Mouse (Mus musculus): ENCODE data around the gene Car6. TPM values are rescaled to one million over a fixed set of nuclear protein-coding genes. Genes with fewer than 3 reads are reported as not detected.

Gene Car6
- polyA plus RNA-seq, 1 experiment = 0.07 TPM

DNA sequence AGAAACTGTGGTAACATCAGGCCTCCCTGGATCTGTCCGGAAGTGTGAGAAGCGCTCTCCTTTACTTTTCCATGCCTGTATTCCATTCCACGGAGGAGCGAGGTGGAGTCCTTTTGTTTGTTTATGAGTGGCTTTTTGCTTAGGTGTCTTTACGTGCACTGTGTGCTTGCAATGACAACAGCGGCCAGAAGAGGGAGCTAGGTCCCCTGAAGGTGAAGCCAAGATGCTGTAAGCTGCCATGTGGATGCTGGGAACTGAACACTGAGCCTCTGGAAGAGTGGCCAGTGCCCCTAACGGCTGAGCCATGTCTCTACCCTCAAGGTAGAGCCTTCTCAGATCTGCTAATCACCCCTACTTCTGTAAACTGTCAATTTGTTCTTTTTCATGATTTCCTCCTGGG is 19.8 kb downstream of the Car6 start:
- DNase-seq (ENCODE audit: low read depth) = no peak

DNA sequence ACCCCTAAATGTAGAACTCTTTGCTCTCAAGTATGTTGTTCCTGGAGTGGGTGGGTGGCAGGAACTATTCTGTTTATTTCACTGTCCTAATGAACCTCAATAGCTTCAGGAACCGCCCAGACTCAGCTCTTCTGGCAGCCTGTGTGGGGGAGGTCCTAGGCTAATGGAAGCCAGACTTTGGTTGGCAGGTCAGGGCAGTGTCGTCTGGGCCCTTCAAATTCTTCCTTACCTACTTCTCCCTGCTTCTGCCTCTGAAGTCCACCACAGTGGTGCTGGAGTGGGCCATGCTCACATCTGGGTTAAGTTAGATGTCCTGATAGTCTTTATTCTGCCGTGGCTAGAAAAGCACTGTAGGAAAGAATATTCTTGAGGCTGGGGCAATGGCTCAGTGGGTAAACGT is 23.0 kb downstream of the Car6 start:
- no peak for DNase-seq (ENCODE audit: low read depth)

DNA sequence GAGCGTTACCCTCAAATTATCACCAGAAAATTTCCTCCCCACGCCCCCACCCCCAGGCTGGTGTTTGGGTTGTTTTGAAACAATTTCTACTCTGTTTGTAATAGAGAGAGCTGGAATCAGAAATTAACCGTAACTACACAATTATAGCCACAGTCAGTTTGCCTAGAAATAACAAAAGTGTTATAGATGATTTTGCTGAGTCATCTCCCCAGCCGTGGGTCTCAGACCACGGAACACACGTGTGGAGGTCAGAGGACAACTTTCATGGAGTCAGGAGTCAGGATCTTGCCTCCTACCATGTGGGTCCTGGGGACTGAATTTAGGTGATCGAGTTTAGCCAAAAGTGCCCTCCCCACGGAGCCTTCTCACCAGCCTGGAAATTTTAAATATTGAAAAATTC is 24.0 kb downstream of the Car6 start:
- DNase-seq (ENCODE audit: low read depth) = no peak

DNA sequence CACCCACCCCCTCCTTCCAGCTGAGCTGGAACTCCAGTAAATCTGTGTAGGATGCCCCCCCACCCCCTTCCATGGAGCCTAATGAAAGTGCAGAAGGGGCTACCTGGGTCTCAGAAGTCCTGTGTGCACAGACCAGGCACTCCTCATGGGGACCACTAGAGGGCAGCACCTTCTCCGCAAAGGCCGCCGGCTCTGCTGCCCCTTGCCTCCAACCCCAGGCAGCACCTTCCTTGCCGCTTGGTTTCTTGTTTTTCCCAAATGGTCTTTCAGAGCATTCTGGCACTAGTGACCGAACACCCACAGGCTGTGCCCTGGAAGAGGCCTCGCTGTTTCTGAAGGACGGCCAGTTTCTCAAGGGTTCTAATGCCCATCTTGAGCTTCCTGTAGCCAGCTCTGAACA is 24.6 kb downstream of the Car6 start:
- no peak for DNase-seq (ENCODE audit: low read depth)

DNA sequence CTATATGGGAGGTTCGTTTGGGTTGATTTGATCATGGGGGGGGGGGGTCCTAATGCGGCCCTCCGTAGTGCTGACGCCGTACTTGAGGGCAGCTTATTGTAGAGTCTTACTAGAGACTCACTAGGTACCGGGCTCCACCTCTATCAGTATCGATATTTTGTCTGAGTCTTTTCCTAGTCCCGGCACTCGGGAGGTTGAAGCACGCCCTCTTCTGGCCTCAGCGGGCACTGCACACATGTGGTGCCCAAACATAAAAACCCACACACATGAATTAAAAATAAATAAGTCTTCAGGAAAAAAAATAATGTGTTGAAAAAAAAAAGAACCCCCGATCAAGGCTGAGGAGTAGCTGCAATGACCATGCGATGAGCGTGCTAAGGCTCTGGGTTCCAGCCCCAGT is 27.1 kb downstream of the Car6 start:
- DNase-seq (ENCODE audit: low read depth) = no peak

DNA sequence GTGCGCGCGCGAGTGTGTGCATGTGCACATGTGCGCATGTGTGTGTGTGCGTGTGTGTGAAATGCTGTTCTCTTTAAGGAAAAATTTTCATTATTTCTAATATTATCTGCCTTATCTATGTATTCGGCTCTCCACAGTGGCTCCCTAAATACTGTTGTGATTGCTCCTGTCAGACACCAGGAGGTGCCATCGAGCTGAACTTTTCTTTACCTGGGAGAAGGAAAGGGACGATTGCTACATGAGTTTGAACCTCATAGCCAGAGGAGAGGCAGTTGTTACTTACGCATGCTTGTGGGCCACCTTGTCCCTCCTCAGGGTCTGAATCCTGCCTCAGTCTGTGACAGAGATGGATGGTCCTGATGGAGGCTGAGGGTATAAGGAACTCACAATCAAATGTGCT is 27.9 kb downstream of the Car6 start:
- DNase-seq (ENCODE audit: low read depth) = no peak

DNA sequence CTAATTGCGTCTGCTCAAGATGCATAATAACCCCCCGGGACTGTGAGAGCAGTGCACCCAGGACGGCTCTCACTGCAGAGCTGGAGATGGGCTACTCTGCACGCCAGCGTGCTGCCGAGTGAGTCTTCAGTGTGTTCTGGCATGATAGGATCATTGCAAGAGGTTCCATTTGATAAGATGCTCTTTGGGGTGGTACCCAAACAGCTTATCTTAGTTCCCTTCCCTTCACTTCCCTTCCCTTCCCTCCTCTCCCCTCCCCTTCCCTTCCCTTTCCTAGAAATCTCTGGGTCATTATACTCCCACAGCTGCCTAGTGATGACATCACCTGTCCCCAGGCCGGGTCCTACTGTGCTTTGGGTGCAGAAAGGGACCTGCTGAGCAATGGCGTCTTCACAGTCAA is 29.0 kb downstream of the Car6 start:
- DNase-seq (ENCODE audit: low read depth) = no peak

DNA sequence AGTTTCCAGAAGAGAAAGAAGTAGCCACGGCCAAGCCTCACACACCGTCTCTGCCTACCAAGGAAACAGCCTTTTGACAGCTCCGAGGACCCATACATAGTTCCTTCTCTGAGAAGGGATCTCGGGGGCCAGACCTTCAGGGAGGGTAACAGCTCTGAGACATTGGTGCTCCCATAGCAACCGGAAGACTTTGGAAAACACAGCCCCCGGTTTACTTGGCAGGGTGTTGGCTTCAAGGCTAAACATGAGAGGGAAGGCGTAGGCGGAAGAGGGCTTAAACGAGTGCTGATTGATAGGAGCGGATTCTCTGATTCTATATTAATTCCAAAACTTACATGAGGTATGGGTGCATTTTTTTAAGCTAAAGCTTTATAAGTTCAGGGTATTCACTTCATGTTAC is 32.7 kb downstream of the Car6 start:
- no peak for DNase-seq (ENCODE audit: low read depth)

DNA sequence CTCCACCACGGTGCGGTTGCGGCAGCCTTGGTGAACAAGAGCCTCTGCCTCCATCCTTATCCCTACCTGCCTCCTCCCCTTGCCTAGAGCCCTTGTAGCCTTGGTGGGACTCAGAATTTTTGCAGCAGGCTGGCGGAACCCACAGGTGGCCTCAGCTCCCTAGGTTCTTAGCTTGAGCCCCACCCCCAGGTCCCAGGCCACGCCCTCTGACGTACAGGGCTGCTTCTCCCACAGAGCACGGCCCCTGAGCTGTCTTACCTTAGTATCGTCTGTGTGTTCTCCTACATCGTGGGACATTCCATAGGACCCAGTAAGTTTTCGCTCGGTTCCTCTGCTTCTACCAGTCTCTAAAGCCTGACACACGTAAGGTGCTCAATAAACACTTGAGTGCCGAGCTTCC is 36.3 kb downstream of the Car6 start:
- DNase-seq (ENCODE audit: low read depth) = no peak

DNA sequence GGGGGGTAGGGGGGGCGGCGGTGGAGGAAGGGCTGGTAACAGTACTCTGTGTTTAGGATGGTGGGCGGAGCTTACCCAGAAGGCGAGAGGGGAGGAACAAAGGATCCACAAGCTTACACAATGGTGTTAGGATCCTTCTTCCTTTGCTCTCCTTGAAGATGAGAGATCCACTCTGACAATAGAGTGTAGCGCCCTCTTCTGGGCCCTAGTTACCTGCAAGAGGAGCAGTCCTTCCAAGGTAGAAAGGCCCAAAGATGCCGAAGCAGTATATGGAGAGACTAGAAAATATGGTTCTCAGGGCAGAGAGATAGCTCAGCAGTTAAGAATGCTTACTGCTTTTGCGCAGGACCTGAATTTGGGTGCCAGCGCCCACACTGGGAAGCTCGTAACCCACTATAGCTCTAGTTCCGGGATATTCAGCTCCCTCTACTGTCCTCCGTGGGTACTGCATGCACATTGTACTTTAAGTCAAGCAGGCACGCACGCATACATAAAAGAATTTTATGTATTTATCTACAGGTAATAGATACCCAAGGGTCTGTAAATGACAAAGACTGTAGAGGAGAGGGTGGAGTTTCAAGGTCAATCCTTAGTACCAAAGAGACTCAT is 38.5 kb downstream of the Car6 start:
- DNase-seq (ENCODE audit: low read depth) = no peak

DNA sequence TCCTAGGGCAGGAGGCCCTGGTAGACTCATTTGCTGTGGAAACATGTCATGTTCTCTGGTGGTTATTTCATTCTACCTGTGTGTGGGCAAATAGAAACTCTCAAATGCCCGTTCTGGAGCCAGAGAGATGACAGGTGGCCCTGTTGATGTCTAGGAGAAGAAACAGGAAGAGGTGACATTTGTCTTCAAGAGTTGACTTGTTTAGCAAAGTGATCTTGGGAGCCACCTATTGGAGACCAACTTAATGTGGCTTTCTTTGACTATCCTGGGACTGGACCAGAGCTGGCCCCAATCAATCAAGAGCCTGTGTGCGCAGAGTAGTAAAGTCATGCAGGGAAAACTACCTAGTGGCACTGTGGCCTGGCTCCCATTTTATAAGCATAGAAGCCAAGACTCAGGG is 41.7 kb downstream of the Car6 start:
- DNase-seq (ENCODE audit: low read depth) = no peak

DNA sequence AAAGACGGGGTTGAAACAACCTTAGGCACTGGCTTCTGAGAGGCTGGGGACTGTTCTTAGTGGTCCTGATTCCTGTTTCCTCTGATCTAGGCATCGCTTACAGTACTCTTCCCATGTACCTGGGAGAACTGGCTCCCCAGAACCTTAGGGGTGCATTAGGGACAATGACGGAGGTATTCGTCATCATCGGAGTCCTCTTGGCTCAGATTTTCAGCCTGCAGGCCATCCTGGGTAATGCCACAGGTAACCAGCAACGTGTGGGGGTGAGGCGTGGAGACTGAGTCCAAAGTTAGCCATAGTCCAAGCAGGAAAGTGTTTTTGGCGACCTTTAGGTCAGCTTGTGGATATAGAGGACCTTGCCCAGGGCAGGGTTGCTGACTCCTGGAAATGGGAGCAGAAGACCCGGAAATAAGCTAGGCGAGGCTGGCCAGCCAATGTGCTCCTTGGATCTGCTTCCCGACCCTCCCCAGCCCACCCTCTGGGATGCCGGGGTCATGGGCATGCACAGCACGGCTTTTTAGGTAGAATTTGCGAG is 43.7 kb downstream of the Car6 start:
- no peak for DNase-seq (ENCODE audit: low read depth)

DNA sequence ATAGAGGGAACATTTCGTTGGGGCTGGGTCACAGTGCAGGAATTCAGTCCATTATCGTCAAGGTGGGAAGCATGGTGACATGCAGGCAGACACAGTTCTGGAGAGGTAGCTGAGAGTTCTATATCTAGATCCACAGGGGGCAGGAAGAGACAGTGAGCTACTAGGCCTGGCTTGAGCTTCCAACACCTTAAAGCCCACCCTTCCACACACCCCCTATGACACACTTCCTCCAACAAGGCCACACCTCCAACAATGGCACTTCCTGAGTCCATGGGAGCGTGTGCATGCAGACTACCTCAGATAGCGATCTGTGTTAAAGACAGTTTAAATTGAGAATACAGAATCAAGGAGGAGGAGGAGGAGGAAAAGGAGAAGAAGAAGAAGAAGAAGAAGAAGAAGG is 45.4 kb downstream of the Car6 start:
- DNase-seq (ENCODE audit: low read depth) = no peak

DNA sequence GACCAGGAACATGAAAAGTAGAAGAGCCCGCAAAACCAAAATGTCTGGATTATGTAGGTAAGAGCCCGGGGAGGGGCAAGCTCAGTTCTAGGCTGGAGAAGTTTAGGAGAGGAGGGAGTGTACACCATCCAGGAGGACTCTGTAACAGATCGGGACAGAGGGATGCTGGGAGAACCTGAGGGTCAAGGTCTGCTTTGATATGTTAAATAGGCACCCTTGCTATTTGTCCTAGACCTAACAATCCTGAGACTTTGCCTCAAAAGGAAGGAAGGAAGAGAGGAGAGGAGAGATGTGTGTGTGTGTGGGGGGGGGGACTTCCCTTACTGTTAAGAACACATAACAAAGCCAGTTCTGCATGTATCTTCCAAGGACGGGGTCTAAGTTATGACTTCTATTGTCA is 45.8 kb downstream of the Car6 start:
- DNase-seq (ENCODE audit: low read depth) = no peak

DNA sequence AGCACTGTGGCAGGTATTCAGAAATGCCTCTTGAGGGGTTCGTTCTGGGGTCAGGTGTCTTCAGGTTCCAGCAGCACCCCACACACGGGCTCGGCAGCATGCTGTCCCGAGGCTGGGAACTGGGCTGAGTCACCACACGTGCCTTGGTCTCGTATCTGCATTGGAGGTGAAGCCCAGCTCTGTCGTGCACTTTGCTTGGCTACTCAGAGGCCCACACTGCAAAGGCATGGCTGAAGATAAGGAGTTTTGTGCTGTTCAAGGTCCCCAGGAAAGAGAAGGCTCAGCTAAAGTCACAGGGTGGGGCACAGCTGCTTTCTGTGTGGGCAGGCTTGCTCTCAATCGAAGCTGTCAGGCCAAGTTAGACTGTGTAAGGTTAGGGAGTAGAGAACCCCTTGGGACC is 48.6 kb downstream of the Car6 start:
- no peak for DNase-seq (ENCODE audit: low read depth)

DNA sequence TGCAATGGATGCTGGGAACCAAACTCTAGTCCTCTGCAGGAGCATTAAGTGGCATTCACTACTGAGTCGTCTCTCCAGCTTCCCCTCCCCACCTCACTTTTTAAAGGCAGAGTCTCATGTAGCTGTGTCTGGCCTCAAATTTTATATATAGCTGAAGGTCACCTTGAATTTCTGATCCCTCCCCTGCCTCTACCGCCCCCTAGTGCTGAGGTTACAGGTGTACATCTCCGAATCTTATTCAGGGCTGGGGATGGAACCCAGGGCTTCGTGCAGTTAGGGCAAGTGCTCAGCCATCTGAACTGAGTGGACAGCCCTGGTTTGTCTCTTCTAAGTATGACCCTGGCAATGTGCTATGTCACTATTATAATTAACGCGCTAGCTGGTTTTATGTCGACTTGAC is 50.1 kb downstream of the Car6 start:
- DNase-seq (ENCODE audit: low read depth) = no peak

DNA sequence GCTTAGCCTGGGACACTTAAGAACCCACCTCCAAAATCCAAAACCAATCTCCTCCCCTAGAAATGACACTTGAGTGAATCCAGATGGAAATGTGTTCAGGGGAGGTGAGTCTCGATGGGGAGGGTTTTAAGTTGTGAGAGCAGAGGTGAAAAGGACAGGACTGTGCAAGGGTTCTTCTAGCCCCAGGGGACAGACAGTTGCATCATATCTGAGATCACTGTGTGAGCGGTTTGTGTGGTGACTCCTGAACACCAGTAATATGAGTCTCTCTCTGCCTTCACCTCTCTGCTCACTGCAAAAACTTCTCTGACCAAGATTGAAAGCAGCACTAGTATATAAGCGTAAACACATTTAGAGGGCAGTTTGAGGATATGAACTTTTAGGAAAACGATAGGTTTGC is 54.8 kb downstream of the Car6 start:
- no peak for DNase-seq (ENCODE audit: low read depth)

DNA sequence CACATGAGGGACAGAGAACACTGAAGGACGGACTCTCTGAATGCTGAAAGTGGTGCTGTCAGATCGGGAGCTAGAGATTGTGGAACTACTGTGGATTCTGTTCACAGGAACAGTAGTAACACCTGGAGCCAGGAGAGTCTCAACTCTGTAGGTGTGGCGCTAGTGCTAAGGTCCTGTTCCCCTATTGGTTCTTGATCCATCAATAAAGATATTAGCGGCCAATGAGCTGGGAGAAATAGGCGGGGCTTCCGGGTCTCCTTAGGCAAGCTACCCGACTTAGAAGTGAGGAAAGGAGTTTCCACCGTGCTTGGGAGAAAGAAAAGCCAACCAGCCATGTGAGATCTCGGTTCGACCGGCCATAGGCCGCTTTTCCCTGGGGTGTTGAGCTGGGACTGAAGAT is 56.9 kb downstream of the Car6 start:
- DNase-seq (ENCODE audit: low read depth) = no peak

DNA sequence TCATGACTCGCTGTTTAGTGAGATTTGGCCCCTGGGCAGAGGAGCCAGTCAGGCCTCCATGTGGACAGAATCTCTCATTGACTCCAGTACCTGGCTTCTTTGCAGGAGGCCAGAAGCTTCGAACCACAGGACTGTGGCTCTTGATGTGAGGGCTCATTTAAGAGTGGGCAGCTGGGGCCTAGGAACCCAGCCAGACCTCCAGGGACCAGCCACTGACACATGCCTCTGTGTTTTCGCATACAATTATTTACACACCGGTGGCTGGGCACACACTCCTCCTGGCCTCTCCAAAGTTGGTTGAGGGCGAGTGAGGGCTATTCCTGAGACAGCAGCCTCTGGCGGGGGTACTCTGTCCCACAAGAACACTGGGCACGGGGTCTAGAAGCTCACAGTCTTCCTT is 60.8 kb downstream of the Car6 start:
- no peak for DNase-seq (ENCODE audit: low read depth)

DNA sequence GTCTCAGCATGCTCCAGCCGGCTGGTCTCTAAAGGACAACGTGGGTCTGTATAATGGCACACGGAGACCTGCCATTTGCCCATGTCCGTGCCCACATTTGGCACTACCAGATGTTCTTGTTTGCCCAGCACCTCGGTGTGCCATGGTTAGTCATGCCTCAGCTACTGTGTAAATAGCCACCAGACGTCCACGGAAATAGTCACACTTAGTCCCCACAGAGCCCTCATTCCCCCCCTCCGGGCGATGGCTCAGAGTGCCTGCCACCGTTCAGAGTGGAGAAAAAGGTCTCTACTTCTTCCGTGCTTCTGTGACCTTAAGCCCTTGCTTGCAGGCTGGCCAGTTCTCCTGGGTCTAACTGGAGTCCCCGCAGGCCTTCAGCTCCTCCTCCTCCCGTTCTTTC is 62.0 kb downstream of the Car6 start:
- DNase-seq (ENCODE audit: low read depth) = no peak

DNA sequence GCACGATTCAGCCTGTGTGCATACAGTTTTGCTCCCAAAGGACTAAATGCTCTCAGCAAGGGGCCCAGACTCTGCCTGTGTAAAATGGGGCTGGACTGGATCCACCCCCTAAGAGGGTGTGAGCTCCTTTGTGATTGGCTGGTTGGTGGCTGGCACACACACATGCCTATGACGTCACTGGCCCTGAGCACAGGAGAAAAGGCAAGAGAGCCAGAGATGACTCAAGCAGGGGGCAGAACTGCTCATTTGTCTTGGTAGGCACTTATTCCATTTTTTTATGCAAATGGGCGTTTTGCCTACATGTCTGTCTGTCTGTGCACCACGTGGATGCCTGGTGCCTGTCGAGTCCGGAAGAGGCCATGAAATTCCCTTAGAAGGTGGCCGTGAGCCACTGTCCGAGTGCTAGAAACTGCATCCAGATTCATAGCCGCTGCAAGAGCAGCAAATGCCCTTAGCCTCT is 63.0 kb downstream of the Car6 start:
- DNase-seq (ENCODE audit: low read depth) = no peak

DNA sequence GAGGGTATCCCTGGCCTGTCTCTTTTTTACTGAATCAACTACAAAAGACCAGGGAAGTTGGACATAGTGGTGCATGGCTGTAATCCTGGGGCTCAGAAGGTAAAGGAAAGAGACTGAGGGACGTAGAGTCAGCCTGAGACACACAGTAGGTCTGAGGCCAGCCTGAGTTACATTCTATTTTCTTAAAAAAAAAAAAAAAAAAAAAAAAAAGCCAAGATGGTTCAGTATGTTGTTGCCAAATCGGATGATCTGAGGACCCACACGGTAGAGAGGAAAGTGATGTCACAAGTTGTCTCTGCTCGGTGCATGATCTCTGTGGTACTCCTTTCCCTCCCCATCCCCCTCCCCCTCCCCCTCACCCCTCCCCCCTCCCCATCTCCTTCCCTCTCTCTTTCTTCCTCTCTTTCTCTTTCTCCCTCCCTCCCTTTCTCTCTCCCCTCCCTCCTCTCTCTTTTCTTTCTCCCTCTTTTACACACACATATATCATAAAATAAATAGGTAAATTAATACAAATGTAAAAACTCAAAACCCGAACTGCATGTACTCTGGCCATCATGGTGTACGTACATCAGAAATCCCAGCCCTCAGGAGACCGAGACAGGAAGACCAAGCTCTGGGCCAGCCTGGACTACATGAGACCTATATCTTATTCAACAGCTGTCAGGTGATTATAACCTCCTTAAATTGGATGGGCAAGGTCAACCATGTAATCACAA is 63.6 kb downstream of the Car6 start:
- no peak for DNase-seq (ENCODE audit: low read depth)
